Comparison of ENCODE assay signal across 9 mouse cellular contexts in genomic region chr5:148241932-148242331, GRCm38 (mm10).
DNase-seq lines count a peak whose midpoint lies in the region; ATAC-seq and TF ChIP-seq lines count a peak whose summit lies in the region.
"Had no signal": no experiment of that assay in that cellular context is flagged by ENCODE, and none has a peak within 500 bp of the region (broad histone marks: within the 10 kb centered on the region; RNA-seq: fewer than 3 reads in every experiment).

No protein-coding gene starts in this region.

- TF ChIP-seq EP300 in ES-Bruce4 (IDR thresholded peaks at IDR 0.05; ENCODE audit: insufficient read depth, low read depth, low read length), result no peak

- DNase-seq in adrenal gland, adult (ENCODE audit: inconsistent age in 2 of 2, low spot score in 1 of 2), result peak; percentile 58 to 85
- peak; percentile 33 to 48 for DNase-seq in gastrocnemius, postnatal 36 days
- DNase-seq in large intestine, adult 2 months (ENCODE audit: low read depth, low spot score), result peak; percentile 32
- DNase-seq in lung, embryonic 14.5 days, result peak; percentile 89
- DNase-seq in retina, postnatal 7 days (ENCODE audit: low read depth, low spot score), result peak; percentile 66

- H3K9ac ChIP-seq in ES-Bruce4 (ENCODE audit: low read depth, poor library complexity, severe bottlenecking), result no peak overlapping the region
- no peak overlapping the region for H3K9ac ChIP-seq in lung, embryonic 14.5 days
- H3K9ac ChIP-seq: limb, embryonic 12.5 days had no signal

- no peaks in the 10 kb centered on the region for H3K4me1 ChIP-seq in ES-Bruce4 (ENCODE audit: control insufficient read depth, insufficient read depth, low read length)
- no peaks in the 10 kb centered on the region for H3K4me1 ChIP-seq in lung, embryonic 14.5 days (ENCODE audit: insufficient read depth)

- no peak overlapping the region for H3K4me2 ChIP-seq in lung, embryonic 14.5 days
- H3K4me2 ChIP-seq: limb, embryonic 12.5 days had no signal

- H3K9me3 ChIP-seq in ES-Bruce4 (replicated peaks; ENCODE audit: control insufficient read depth, insufficient read depth, low read length, poor library complexity, severe bottlenecking), result no peaks in the 10 kb centered on the region
- H3K9me3 ChIP-seq in lung, embryonic 14.5 days (ENCODE audit: low read depth, low read length), result no peaks in the 10 kb centered on the region

- TF ChIP-seq POLR2A in ES-Bruce4 (IDR thresholded peaks at IDR 0.05; ENCODE audit: insufficient read depth, low read length), result no peak

- H3K27ac ChIP-seq in ES-Bruce4 (ENCODE audit: insufficient read depth, low read length), result no peak overlapping the region
- H3K27ac ChIP-seq in lung, embryonic 14.5 days (ENCODE audit: low read depth), result no peak overlapping the region
- H3K27ac ChIP-seq: limb, embryonic 12.5 days had no signal

- 6% methylated on average over 7 of the region's 7 CpGs for WGBS in large intestine, adult 2 months
- WGBS in lung, embryonic 14.5 days, result 8% methylated on average over 7 of the region's 7 CpGs

- H3K27me3 ChIP-seq in ES-Bruce4 (ENCODE audit: control insufficient read depth, insufficient read depth, low read length, poor library complexity, severe bottlenecking), result no peaks in the 10 kb centered on the region
- no peaks in the 10 kb centered on the region for H3K27me3 ChIP-seq in lung, embryonic 14.5 days (ENCODE audit: insufficient read depth, low read length)

- H3K36me3 ChIP-seq in ES-Bruce4 (ENCODE audit: control insufficient read depth, insufficient read depth, low read length, poor library complexity, severe bottlenecking), result no peaks in the 10 kb centered on the region
- no peaks in the 10 kb centered on the region for H3K36me3 ChIP-seq in lung, embryonic 14.5 days (ENCODE audit: insufficient read depth)
- H3K36me3 ChIP-seq: limb, embryonic 12.5 days had no signal

- no peak overlapping the region for H3K4me3 ChIP-seq in ES-Bruce4 (ENCODE audit: low read depth, low read length)
- H3K4me3 ChIP-seq in lung, embryonic 14.5 days (ENCODE audit: low read depth, low read length), result no peak overlapping the region
- H3K4me3 ChIP-seq: limb, embryonic 12.5 days had no signal

- peak; percentile 97 for TF ChIP-seq CTCF in ES-Bruce4 (IDR thresholded peaks at IDR 0.05; ENCODE audit: low read depth, low read length)
- peak; percentile 95 for TF ChIP-seq CTCF in lung, embryonic 14.5 days (IDR thresholded peaks at IDR 0.05; ENCODE audit: low read depth)

- intact Hi-C loops in gastrocnemius, postnatal 36 days (cut with DNase I), result loop anchor here (5.0 kb wide), 1 partner anchor 285 kb away; the partner anchor contains the start of gene Mtus2

- peak; percentile 86; the same call in 1 of the 2 replicates for ATAC-seq in common myeloid progenitor, adult 5-6 weeks (replicated peaks; ENCODE audit: low read depth, poor library complexity, severe bottlenecking)
- ATAC-seq in lung, embryonic 14.5 days (ENCODE audit: insufficient read depth), result 0 out of 2 replicates have a peak, but pooled peaks have one; percentile 35
- ATAC-seq in erythroblast, adult 5-6 weeks (replicated peaks; ENCODE audit: low FRiP score, poor library complexity, severe bottlenecking), result no peak

Comparison
In these comparisons a context has a peak if more than half of its experiments do, and no peak if none do; other contexts are left out.
1. DNase-seq: peak in every context shown above with its lines; median percentile 89 in lung, embryonic 14.5 days; 72 in adrenal gland, adult; 66 in retina, postnatal 7 days; 40 in gastrocnemius, postnatal 36 days; 32 in large intestine, adult 2 months.